Mouse (Mus musculus): ENCODE measurements around the gene Kifc5b.
"Not testable (repeated sequence)": the region's sequence is repeated elsewhere in the genome, so short reads cannot be mapped to it uniquely, and the experiment has no call there.

The Kifc5b gene

GRCm38 (mm10) chr17:26971247-26971905 is 54.5 kb downstream of the Kifc5b start:
- in situ Hi-C loops (cut with MboI) = no loop called here

DNA sequence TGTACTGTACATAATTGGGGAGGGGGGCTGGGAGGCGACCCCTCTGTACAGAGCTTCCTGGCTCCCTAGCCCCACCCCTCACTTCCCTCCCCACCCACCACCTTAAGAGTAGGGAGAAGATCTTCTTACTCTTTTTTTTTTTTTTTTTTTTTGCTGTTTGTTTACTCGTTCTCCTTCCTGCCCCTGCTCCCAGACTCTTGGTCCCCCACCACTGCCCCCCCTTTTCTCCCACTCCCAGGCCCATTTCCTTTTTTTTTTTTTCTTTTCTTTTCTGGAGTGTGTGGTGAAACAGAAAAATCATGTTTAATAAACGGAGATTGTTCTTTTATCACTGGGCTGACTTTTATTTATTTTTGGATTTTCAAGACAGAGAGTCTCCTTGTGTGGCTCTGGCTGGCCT is 55.2 kb downstream of the Kifc5b start:
- in situ Hi-C loops (cut with MboI) = no loop called here

DNA sequence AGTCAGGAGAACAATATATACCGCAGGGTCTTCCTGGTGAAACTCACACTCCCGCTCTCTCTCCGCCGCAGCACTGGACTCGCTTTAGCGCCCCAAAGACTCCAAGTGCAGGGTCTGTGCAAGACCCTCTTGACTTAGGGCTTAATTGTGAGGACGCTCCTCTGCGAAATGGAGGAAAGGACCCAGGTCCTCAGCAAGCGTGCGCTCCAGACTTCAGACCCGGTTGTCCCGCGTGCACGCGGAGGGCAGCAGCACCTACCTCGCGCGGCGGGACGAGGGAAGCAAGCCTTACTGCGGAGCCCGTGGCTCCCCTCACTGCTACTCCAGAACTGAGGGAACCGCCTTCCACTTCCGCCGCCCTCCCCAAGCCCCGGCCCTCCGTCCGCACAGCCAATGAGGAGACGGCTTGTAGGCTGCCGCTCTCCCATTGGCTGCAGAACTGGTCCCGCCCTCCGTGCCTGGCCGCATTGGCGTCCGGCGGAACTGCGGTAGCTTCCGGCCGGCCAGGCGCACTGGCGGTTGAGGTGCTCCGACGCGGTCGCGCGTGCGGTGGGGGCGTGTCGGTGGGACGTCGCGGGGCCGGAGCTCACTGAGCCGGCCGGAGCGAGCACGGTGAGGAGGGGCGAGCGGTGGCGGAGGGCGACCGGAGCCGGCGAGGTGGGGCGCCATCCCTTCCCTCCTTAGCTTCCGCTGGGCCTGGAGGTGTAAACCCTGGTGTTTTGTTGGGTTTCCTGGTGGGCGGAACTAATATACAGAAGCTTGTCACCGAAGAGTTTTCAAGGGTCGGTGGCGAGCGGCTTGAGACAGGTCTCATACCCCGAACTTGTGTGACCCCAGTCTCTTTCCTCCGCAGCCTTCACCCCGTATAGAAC is 56.0 kb downstream of the Kifc5b start, which contains the start of gene Zbtb9:
Gene Zbtb9, plus strand, starts transcription at position 465 of the 872 bp plus-strand sequence.
- in situ Hi-C loops (cut with MboI) = no loop called here

DNA sequence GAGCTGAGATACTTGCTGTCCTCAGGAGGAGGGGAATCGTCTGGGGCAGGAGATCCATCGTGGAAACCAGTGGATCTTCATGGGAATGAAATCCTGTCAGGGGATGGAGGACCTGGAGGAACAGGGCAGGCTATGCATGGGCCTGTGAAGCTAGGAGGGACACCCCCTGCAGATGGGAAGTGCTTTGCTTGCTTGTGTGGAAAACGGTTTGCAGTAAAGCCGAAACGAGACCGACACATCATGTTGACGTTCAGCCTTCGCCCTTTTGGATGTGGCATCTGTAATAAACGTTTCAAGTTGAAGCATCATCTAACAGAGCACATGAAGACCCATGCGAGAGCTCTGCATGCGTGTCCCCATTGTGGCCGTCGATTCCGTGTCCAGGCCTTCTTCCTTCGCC is 57.7 kb downstream of the Kifc5b start:
- in situ Hi-C loops (cut with MboI) = no loop called here

- in situ Hi-C loops (cut with MboI) = no loop called here
Measured at GRCm38 (mm10) chr17:26975415-26975814, 58.5 kb downstream of the Kifc5b start.

- in situ Hi-C loops (cut with MboI) = not testable (repeated sequence)
Measured at GRCm38 (mm10) chr17:26977354-26977753, 60.5 kb downstream of the Kifc5b start.

DNA sequence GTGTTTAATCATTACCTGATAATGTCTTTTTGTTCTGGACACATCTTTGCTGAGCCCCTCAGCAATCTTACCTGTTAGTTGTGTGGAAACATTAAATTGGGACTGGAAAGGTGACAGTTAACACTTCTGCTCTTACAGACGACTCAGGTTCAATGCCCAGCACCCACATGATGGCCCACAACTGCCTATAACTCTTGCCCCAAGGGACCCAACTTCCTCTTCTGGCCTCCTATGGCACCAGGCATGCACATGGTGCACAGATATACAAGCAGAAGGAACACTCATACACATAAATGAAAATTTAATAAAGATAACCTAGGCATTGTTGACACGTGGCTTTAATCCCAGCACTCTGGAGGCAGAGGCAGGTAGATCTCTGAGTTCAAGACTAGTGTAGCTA is 62.5 kb downstream of the Kifc5b start:
- in situ Hi-C loops (cut with MboI) = no loop called here

DNA sequence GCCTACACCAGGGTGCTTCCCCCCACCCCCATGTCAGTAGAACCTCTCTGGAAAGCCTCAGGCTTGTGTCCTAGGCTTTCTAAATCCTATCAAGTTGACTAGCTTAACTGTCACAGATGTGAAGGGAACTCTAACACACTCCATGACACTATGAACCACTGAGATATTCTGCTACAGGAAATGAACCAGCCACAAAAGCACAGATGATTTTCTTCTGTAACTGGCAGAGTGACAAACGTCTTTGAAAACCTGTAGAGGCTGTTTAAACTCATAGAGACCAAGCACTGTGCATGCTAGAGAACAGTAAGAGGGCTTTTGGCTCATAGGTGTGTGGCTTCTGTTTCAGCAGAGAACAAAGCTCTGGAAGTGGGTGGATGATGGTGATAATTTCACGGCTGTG is 64.2 kb downstream of the Kifc5b start:
- in situ Hi-C loops (cut with MboI) = no loop called here

All from mature B cell (primary cell).